Mouse (Mus musculus) cerebellum, adult 8-10 months (tissue): Measurements from ENCODE around the gene Inpp5d.

Experiments
- DNase-seq: peaks from one replicate; pipeline ENCODE4 v3.0.0; 2022

Inpp5d gene

DNA sequence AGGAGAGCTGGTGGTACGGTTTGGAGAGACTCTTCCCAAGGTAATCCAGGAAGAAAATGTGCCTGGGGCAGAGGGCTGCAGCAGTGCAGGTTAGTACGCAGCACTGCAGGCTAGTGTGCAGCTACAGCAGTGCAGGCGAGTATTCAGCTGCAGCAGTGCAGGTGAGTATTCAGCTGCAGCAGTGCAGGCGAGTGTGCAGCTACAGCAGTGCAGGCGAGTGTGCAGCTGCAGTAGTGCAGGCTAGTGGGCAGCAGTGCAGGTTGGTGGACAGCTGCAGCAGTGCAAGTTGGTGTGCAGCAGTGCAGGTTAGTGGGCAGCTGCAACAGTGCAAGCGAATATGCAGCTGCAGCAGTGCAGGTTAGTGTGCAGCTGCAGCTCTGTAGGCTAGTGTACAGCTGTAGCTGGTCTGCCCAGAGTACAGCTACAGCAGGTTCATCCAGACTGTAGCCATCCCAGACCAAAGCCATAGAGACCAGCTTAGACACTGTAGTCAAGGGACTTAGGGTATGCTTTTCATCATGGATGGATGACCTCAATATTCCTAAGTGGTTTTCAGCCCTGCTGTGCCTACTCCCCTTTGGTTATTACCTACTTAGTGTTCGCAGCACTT, 89.7 kb downstream of the Inpp5d start:
- DNase-seq = no peak

DNA sequence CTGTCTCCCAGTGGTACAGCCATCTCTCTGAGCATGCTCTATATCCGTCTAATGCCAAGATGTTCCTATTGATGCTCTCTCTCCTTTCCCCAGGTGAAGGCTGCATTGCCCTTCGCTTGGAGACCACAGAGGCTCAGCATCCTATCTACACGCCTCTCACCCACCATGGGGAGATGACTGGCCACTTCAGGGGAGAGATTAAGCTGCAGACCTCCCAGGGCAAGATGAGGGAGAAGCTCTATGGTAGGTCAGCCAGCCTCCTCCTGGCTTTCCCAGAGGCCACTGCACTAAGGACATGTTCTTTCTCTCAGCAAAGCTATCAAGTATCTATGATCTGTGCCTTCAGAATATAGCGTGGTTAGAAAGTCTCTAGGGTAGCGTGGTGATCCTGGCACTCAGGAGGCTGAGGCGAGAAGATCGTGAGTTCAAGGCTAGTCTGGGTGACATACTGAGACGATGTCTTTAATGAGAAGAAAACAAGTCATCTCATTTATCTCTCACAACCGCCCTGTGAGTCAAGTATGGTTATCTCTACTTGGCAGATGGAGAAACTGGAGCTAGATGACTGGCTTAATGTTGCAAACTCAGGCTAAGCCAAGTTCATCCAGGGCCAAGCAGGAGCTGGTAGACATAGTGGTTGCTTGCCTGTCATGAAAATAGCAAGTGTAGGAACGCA, 92.0 kb downstream of the Inpp5d start:
- no peak for DNase-seq

DNA sequence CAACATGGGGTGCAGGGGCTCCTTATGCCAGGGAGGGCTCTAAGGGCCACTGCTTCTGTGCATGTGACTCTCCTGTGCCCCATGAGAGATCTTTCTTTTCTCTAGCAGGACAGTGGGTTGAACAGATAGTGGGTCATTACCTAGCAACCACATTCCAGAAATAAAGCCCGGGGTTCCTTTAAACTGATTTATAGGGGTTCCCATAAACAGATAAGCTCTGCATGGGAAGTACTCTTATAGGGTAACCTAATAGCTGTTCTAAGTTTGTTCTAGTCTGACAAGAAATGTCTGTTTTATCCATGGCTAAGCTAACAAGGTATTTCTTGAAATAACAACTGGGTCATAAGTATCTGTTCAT, 92.5 kb downstream of the Inpp5d start:
- no peak for DNase-seq

DNA sequence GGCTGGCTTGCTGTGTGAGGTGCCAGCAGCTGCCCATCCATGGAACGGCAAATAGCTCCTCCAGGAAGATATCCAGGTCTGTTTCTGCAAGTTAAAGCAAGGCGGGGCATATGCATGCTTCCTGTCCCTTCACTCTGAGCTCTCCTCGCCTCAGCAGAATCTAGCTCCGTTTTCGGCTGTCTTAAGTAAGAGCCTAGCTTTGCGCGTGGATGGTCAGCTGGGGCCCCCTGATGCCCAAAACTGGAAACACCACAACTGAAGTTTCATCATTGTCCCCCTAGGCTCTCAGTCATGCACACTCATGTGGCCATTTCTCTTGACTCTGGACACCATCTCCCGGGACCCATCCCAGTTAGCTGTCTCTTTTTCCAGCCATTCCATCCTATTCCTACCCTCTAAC, 101.3 kb downstream of the Inpp5d start:
- DNase-seq = peak; percentile 17

DNA sequence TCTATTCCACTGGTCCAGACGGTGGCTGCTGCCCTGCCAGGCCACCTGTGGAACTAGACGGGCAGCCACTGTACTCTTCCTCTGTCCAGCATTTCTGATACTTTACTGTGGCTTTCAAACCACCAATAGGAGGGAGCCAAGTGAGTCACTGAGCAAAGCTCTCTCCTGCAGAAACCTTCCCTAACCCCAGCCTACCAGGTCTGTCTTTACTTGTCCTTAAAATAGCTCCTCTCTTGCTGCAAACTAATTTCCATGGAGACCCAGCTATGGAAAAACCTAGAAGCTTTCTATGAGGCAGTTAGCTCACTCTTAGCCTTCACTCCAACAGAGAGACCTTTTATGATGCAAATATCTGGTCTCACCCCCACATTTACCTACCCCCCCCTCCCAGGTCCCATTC, 102.0 kb downstream of the Inpp5d start:
- DNase-seq = no peak

DNA sequence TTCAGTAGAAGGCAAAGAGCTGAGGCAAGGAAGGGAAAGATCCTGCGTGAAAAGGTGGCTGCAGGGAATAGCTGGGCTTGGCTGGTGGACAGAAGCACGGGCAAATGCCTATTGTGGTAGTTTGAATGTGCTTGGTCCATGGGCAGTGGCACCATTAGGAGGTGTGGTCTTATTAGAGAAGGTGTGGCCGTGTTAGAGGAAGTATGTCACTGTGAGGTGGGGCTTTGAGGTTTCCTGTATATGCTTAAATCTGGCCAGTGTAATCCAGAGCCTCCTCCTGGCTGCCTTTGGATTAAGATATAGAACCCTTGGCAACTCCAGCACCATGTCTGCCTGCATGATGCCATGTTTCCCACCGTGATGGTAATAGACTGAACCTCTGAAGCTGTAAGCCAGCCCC, 103.2 kb downstream of the Inpp5d start:
- DNase-seq = no peak

DNA sequence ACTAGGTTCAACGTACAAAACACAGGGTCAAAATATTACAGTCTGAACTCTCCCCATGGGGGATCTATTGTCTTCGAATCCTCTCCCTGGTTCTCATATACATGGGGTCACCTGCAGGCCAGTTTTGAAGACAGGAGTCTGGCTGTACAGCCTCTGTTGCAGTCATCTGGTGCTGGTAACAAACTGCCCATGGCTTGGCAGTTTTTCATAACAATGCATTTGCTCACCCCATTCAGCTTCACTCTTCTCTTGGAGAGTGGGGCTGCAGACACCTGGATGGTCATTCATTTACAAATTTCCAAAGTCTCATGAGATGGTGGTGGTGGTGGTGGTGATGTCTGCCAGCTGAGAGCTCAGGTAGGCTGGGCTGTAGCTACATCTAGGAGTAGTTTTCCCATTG, 109.0 kb downstream of the Inpp5d start:
- DNase-seq = no peak

DNA sequence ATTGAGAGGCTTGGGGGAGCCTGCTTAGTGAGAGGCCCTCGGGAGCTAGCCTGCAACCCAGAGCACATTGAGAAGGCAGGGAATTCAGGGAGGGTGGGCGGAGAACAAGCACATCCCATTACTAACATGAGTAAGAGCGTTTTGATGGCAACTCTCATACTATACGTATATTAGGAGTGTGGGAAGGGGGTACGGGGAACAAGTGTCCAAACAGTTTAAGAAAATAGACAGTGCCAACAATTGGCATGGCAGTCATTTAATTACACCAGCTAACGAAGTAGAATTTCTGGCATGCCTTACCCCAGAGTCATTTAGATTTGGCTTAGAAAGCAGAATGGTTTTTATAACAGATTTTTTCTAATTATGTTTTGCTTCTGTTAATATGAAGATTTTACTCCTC, 109.7 kb downstream of the Inpp5d start:
- no peak for DNase-seq

DNA sequence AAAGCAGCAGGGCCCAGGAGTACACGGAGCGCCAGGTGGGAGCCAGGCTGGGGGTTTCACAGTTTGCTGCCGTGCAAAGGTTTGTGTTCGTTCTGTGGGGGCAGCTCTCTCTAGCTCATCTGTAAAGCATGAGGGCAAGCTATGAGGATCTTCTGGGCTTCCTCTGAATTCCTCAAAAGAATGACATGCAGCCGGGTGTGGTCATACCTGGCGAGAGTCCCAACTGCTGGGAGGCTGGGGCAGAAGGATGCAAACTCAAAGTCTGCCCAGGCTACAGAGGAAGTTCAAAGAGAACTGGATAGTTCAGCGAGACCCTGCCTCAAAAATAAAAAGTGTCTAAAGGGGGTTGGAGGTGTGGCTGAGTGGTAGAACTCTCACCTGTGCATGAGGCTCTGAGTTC, 110.2 kb downstream of the Inpp5d start:
- DNase-seq = no peak

DNA sequence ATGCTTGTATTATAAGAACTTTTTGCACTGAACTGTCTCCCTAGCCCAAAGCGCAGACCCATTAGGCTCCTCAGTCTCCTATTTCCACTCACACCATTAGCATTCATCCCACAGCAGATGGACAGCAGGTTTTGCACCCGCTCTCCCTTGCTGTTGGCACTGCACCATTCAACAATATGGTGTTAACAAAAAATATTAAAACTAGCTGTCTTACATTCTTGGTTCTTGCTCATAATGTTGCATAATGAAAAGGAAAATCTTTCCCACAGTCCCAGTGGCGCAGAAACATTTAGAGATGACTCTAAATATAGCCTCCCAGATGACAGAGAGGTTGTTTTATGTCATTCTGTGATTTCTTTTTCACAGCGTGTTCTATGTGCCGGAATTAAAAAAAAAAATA, 113.1 kb downstream of the Inpp5d start:
- DNase-seq = peak; percentile 8

DNA sequence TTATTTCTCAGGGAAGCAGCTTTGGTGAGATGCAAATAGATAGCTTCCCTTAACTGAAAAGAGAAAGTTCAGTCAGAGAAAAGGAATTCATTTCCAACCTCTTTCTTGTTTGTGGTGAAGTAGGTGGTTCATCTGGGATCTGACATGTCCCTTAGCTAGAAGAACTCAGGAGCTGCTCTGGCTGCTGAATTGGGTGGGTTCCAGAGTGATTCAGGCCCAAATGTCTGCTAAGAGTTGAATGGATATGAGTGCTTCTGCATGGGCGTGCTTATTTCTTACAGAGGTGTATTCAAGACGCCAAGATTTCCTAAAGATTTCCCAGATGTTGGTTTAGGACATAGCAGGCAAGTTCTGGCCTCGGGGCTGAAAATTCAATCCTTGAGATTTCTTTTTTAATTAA, 114.0 kb downstream of the Inpp5d start:
- no peak for DNase-seq

DNA sequence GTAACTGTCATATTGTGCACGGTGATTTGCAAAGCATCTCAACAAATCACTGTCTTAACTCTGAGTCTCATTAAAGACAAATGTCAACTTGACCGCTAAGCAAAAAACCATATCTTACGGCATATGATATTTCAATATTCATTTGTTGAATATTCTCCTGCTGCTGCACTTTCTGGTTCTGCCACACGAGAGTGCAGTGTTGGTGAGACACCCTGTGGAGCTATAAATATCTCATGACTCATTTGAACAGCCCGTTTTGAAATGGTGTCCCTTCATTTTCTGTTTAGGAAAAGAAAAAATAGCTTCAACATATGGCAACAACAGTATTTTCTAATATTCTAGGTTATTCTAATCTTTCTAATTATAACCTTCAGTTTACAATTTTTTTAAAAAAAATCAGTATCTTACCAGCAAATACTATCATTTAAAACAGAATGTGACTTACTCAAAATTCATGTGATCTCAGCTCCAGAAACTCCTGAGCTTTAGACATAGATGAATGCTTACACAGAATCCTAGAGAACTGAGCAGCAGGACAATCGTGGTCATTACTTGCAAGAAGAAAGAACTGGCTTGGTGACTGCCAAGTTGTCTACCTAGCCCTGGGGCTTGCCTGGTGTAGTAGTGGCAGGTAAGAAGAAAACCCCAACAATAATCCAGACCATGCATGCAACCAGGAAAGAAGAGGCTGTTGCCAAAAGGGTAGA, 120.6 kb downstream of the Inpp5d start:
- DNase-seq = no peak

DNA sequence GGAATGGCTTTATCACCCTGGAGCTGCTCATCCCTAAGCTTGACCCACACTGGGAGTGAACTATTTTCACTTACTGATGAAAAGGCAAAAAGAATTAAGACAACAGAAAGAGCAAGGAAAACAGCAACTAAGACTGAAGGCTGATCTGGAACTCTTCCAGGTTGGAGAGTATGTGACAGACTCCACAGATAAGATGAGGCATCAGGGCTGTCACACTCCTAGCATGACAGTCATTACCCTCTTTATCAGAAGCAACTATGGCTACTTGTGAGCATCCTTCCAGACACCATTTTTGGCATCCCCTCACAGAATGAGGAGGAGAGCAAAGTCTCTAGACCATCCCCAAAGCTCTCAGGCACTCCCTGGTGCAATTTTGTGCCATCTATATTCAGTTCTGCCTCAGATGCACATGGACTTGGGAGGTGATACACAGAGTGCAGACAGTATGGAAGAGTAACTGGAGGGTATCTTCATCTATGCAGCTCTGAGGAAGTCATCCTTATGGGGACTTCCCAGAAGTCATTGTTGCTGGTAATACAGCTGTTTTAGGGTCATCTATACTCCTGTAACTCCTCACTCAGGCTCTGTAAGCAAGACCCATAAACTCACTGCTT, 129.4 kb downstream of the Inpp5d start:
- no peak for DNase-seq

DNA sequence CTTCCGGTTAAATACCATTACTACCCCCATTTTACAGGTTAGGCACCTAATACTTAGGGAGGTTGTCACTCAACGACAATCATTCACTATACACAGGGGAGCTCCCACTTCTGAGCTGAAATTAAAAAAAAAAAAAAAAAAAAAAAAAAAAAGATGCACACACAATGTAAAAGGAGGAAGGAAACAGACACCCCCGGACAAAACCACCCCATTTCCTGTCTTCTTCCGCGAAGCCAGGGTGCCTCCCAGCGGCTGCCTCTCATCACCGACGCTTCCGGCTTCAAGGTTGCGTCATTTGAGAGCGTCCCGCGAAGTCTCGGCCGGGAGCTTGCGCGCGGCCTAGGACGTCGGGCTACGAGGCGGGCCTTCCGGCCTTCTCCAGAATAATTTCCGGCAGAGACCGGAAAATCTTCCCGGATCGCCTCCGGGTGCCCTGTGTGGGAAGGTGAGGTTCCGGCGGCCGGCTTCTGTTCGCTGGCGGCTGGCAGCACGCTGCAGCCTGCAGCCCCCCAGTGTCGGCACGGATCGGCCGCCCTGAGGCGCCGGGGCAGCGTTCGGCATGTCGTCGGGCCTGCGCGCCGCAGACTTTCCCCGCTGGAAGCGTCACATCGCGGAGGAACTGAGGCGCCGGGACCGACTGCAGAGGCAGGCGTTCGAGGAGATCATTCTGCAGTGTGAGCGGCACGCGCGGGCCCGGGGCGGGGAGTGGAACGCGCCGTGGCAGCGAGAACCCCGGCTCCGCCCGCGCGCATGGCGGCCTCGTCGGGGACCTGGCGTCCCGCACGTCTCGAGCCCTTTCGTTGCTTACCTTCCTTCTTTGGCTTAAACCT, 135.7 kb downstream of the Inpp5d start, which contains the start of gene Atg16l1:
Atg16l1 (plus strand) TSS at position 230 of the 830 bp plus-strand sequence.
- DNase-seq = peak; percentile 92

DNA sequence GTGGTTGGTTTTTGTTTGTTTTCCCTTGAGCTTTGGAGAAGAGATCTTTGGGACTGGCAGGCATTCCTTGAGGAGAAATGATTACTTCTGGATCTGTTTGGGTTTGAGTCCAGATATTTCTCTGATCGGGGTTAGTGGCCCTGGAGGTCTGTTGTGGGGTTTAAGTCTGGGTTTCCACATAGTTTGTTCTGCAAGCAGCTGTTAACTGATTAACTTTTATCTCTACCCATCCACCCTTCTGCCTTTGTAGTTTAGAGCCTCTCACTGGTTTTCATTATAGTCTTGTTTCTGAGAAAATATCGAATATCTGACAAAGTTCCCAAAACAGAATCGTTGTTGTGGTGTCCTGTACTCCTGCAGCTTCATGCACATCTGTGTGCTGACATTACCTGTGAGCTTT, 143.7 kb downstream of the Inpp5d start:
- DNase-seq = no peak

DNA sequence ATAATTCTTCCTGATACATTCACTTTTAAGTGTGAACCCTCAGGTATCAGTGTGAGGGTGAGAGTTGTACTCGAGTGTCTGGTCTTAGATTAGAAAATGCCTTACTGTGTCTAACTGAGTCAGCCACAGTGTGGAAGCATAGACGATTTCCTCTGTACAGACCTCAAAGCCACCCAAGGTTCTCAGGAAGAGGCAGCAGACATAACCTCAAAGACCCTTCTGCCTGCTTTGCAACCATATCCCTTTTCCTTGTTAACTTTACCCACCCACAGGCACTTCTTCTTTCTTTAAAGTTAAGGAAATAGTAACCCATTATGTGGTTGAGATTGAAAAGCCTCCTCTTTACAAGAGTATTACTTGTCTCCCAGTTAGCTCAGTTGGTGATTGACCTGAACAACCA, 145.6 kb downstream of the Inpp5d start:
- DNase-seq = no peak

DNA sequence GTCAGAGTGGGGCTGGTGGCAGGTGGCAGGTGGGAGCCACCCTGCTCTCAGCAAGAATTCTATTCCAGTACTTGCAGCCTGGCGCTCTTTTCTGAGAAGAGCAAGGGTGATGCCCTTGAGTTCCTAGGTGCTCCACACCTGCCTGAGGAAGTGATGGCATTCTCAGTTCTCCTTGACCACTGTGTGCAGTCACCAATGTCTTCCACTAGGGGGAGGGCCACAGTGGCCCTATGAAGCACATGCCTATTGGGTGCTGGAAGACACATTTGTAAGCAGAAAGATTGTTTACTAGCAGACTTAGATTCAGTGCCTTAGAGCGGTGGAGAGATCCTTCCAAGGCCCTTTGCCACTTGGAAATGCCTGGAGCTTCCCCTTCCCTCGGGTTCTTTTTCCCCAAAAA, 146.1 kb downstream of the Inpp5d start:
- no peak for DNase-seq

DNA sequence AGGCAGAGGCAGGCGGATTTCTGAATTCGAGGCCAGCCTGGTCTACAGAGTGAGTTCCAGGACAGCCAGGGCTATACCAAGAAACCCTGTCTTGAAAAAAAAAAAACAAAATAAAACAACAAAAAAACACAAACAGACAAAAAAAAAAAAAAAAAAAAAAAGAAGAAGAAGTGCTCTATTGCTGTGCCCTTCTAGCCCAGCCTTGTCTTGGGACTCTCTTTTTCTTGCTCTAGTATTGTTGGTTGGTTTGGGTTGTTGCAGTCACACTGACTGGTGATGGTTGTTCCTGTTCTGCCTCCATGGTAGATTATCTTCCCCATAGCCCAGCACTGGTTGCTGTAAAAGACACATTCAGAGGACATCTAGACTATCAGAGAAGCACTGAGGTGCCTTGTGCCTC, 149.2 kb downstream of the Inpp5d start:
- DNase-seq = no peak
